Mouse (Mus musculus): ENCODE data around the gene 3110040M04Rik. TPM values are rescaled to one million over a fixed set of nuclear protein-coding genes. Genes with fewer than 3 reads are reported as not detected.
A peak's percentile ranks its signal among the peaks of the same experiment; 100 is the strongest.
"Not testable (repeated sequence)": the region's sequence is repeated elsewhere in the genome, so short reads cannot be mapped to it uniquely, and the experiment has no call there.

The 3110040M04Rik gene
- total RNA-seq, 2 experiments from 2014 or later: not detected

- no peak for DNase-seq
- intact Hi-C loops (cut with DNase I): no loop called here
Measured at GRCm38 (mm10) chr1:151188469-151188868, 15.5 kb upstream of the 3110040M04Rik start.

GRCm38 (mm10) chr1:151192075-151192474 lies 11.8 kb upstream of the 3110040M04Rik start, which contains the start of gene Gm8947:
Gm8947 (plus strand) TSS chr1:151192376.
- DNase-seq; intact Hi-C loops (cut with DNase I): not testable (repeated sequence)

GRCm38 (mm10) chr1:151192739-151193138 lies 11.2 kb upstream of the 3110040M04Rik start:
- intact Hi-C loops (cut with DNase I); DNase-seq: not testable (repeated sequence)

DNA sequence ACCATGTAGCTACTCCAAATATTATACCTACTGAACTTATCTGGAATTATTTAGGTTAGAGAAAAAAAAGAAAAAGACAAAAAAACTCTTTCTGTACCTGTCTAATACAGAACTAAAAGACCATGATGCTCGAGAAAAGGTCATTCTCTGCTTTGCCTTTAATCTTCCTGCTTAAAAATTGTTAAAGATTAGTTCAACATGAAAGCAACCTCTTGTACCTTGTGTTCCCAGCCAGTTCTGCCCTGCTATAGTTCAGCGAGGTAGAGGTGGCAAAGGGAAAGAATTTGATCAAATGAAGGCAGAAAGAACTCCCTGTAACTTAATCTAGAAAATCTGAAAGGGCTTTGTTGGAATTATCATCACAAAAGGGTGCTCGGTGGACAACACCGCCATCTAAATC lies 7.9 kb upstream of the 3110040M04Rik start:
- DNase-seq; intact Hi-C loops (cut with DNase I): not testable (repeated sequence)

DNA sequence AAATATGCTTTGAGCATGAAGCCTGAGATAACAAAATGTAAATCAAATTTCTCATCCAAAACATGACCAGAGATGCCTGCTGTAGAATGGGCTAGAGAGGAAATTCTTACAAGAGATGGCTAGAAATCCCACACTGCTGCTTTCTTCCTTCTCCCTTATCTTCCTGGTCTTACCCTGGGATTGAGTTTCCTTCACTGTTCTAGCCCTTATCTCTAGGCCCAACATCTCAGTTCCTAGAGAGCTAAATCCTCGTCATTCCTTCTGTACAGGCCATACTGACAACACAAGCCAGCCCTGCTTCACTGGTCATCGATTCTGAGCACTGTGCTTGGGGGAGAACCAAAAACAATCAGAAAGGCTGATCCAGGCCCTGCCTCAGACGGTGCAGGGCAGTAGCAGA lies 7.2 kb upstream of the 3110040M04Rik start:
- intact Hi-C loops (cut with DNase I): not testable (repeated sequence)

DNA sequence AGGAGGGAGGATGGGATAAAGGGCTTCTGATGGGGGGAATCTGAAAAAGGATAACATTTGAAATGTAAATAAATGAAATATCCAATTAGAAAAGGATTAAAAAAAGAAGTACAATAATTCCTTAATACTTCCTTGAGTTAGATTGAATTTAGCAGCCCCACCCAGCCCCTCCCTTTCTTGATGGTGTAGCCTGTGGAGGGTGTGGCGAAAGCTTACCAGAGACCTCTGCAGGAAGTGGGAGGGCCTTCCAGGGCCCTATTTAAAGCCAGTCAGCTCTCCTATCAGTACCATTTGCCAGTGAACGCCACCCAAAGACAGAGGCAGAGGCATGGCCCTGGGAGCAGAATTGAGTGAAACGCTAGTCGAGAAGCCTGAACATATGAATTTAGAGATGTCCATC lies 5.8 kb upstream of the 3110040M04Rik start, which contains the start of gene Gm47995:
TSS of gene Gm47995 (plus strand) at position 329 of the 400 bp plus-strand sequence.
- DNase-seq: not testable (repeated sequence)

More for the DNA sequence above, 7.2 kb upstream of the 3110040M04Rik start:
- DNase-seq: not testable (repeated sequence)

GRCm38 (mm10) chr1:151200620-151201019 lies 3.3 kb upstream of the 3110040M04Rik start:
- DNase-seq; intact Hi-C loops (cut with DNase I): not testable (repeated sequence)

More for the DNA sequence above, 5.8 kb upstream of the 3110040M04Rik start, which contains the start of gene Gm47995:
- intact Hi-C loops (cut with DNase I): not testable (repeated sequence)

GRCm38 (mm10) chr1:151202771-151203170 lies 1.1 kb upstream of the 3110040M04Rik start:
- DNase-seq; intact Hi-C loops (cut with DNase I): not testable (repeated sequence)

DNA sequence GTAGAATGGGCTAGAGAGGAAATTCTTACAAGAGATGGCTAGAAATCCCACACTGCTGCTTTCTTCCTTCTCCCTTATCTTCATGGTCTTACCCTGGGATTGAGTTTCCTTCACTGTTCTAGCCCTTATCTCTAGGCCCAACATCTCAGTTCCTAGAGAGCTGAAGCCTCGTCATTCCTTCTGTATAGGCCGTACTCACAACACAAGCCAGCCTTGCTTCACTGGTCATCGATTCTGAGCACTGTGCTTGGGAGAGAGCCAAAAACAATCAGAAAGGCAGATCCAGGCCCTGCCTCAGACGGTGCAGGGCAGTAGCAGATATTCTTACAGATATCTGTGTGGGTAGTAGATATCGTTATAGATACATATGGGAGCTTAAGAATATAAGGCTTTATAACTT lies 4.6 kb downstream of the 3110040M04Rik start:
- DNase-seq; intact Hi-C loops (cut with DNase I): not testable (repeated sequence)

- DNase-seq; intact Hi-C loops (cut with DNase I): not testable (repeated sequence)
Measured at GRCm38 (mm10) chr1:151208944-151209343, 5.0 kb downstream of the 3110040M04Rik start.

GRCm38 (mm10) chr1:151209824-151210355 lies 6.0 kb downstream of the 3110040M04Rik start, which contains the start of gene Gm47996:
Gm47996 (plus strand) TSS chr1:151210131.
- intact Hi-C loops (cut with DNase I): not testable (repeated sequence)

DNA sequence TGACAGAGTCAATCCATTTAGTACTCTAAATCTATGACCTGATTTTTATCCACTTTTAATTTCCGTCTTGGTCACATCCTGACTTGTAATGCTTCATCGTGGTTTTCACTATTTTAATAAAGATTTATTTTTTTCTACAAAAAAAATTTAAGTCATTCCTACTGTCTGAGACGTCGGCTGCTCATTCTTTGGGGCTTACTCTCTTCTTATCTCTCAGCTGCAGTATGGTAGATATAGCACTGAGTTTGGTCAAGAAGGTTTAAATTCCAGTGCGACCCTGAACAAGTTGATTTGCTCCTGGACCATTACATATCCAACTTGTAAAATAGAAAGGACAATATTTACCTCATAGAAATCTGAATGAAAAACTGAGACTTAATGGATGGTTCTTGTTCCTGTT lies 7.7 kb downstream of the 3110040M04Rik start:
- DNase-seq; intact Hi-C loops (cut with DNase I): not testable (repeated sequence)

More at GRCm38 (mm10) chr1:151209824-151210355, 6.0 kb downstream of the 3110040M04Rik start, which contains the start of gene Gm47996:
- DNase-seq: not testable (repeated sequence)

- DNase-seq: no peak
- intact Hi-C loops (cut with DNase I): no loop called here
Measured at GRCm38 (mm10) chr1:151214862-151215261, 10.9 kb downstream of the 3110040M04Rik start.

- intact Hi-C loops (cut with DNase I): no loop called here
- no peak for DNase-seq
Measured at GRCm38 (mm10) chr1:151215985-151216384, 12.1 kb downstream of the 3110040M04Rik start.

GRCm38 (mm10) chr1:151216417-151216816 lies 12.5 kb downstream of the 3110040M04Rik start:
- intact Hi-C loops (cut with DNase I): no loop called here
- DNase-seq: no peak

DNA sequence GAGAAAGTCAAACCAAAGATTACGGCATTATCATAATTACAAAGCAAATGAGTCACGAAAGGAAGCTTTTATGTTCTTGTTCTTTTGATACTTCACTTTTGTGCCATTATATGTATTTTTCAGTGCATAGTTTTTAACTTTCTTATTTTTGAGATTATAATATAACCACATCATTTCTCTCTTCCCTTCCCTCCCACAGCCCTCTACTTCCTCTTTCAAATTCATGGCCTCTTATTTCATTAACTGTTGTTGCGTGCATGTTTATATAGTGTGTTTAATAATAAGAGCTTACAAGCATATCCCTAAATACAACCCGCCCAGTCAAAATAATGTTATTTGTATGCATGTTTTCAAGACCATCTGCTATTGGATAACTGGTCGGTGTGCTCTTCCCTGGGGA lies 15.1 kb downstream of the 3110040M04Rik start:
- intact Hi-C loops (cut with DNase I): no loop called here
- DNase-seq: no peak

DNA sequence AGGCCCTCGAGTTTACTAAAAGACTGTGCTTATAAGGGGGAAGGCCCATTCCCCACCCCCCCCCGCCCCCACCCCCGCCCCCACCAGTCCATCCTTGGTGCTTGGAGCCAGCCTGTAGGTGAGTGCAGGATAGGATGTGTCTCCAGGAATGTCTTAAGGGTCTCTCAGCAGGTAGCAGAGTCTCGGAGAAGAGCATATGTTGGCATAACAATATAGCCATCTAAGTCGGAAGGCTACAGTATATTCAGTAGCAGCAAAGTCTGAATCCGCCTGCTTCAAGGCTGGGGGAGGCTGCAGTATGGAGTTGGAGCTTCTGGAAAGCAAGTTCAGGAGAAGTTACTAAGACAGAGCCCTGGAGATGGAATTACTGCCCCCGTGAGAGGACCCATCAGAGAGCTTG lies 16.2 kb downstream of the 3110040M04Rik start:
- intact Hi-C loops (cut with DNase I): no loop called here
- DNase-seq: peak in 1 of 2 experiments; percentile 0

DNA sequence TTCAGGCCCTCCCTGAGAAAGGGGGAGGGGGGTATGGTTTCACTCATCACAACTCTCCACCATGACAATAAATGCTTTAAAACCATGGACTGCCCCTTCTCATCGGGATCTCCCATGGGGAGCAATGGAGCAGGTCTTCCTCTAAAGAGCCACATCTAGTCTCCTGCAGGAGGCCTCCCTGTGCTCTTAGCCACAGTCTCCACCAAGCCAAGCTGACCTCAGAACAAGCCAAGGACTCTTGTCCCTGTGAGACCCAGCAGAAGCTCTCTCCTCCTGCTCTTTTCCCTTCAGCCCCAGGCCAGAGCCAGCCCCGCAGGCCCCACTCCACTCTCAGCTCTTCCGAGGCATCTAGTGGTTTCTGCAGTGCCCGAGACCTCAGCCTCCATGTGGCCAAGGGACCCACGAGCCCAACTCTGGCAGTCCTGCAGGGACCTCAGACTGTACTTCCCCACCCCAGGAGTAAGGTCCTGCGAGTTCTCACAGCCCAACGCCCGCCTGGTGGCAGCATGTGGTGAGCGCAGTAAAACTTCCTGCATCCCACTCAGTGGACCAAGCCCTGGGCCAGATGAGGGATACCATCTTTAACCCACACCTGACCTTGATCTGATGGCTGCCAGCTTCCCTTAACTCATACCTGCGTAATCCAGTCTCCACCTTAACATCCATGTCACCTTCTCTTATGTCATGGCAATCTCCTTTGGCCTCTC lies 18.8 kb downstream of the 3110040M04Rik start:
- no peak for DNase-seq
- intact Hi-C loops (cut with DNase I): no loop called here

GRCm38 (mm10) chr1:151223377-151223776 lies 19.5 kb downstream of the 3110040M04Rik start:
- intact Hi-C loops (cut with DNase I): no loop called here
- DNase-seq: no peak

DNA sequence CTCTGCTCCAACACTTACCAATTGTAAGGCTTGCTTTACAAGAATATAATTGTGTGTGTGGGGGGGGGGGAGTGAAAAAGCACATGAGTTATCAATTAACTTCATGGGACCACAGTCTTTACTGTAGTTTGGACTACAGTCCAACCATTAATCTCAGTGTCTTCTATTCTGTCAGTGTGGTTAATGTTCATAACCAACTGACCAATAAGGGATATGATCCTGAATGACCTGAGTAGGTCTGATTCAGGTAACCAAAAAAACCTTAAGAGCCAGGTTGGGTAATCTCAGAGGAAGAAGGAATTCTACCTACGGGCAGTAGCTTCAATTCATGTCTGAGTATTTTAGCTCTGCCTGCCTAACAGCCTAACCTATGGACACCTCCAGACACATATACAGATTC lies 20.6 kb downstream of the 3110040M04Rik start:
- no peak for DNase-seq
- intact Hi-C loops (cut with DNase I): no loop called here

GRCm38 (mm10) chr1:151227506-151227905 lies 23.6 kb downstream of the 3110040M04Rik start:
- DNase-seq: no peak
- intact Hi-C loops (cut with DNase I): no loop called here
